Mouse (Mus musculus) left cerebral cortex, adult 2 months (tissue): ENCODE measurements around the gene Coro2a. TPM values are rescaled to one million over a fixed set of nuclear protein-coding genes. Genes with fewer than 3 reads are reported as not detected.

Source experiments
- DNase-seq, 2 experiments: peaks; one replicate each; pipeline ENCODE4 v3.0.0; 2021 to 2022; ENCODE audit warnings: low spot score in 2 of 2, mixed read lengths in 1 of 2; ENCODE audit errors: extremely low spot score in 1 of 2
- H3K27ac ChIP-seq: fragments of 200-600 bp; 2 replicates; pipeline ENCODE4 v1.8.1; 2022
- H3K4me3 ChIP-seq: fragments of 200-600 bp; 2 replicates; pipeline ENCODE4 v1.8.1; 2022
- CTCF ChIP-seq: fragments of 200-600 bp; IDR thresholded peaks from 2 replicates; pipeline ENCODE4 v1.8.1; 2022; ENCODE audit warnings: antibody characterized with exemption, mild to moderate bottlenecking, moderate library complexity
- intact Hi-C: fragments of 180-260 bp; cut with DNase I; formaldehyde crosslinking; loops from one replicate; pipeline ENCODE4 v1.15.1; 2025
- total RNA-seq, 2 experiments: library from RNA; stranded (reverse); gene quantifications; 2 replicates each; pipeline ENCODE4 v1.2.3; 2021

Coro2a gene
- total RNA-seq, 2 experiments from 2014 or later: 24.4 to 28.2 TPM

DNA sequence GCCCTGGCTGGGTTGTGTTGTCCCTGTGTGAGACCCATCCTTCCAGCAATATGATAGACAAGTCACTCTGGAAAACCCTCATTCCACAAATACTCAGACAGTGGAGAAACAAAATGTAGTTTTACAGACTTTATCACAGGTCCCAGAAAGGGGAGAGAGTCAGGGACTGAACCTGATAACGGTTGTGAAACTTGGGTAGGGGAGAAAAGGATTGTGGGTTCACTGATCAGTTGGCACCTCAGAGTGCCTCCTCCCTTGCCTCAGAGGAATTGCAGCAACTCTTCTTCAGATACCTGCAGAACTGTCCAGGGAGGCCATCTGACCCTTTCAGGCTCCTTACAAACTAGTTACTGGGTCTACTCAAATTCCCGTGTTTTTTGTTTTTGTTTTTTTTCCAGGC, 30.5 kb upstream of the Coro2a start:
- no peak overlapping the region for H3K27ac ChIP-seq
- DNase-seq: no peak
- no peak for TF ChIP-seq CTCF
- intact Hi-C loops: no loop called here
- no peak overlapping the region for H3K4me3 ChIP-seq

- H3K27ac ChIP-seq: no peak overlapping the region
- peak; percentile 42 for TF ChIP-seq CTCF
- H3K4me3 ChIP-seq: no peak overlapping the region
- intact Hi-C loops: no loop called here
- no peak for DNase-seq
Measured at GRCm38 (mm10) chr4:46630390-46630789, 28.4 kb upstream of the Coro2a start.

GRCm38 (mm10) chr4:46628873-46629272, 26.9 kb upstream of the Coro2a start:
- intact Hi-C loops: no loop called here
- TF ChIP-seq CTCF: no peak
- no peak overlapping the region for H3K27ac ChIP-seq

GRCm38 (mm10) chr4:46628081-46628480, 26.1 kb upstream of the Coro2a start:
- DNase-seq: no peak
- no peak for TF ChIP-seq CTCF
- intact Hi-C loops: no loop called here
- no peak overlapping the region for H3K4me3 ChIP-seq
- no peak overlapping the region for H3K27ac ChIP-seq

More at GRCm38 (mm10) chr4:46628873-46629272, 26.9 kb upstream of the Coro2a start:
- H3K4me3 ChIP-seq: no peak overlapping the region
- DNase-seq: no peak

- no peak for TF ChIP-seq CTCF
- Histone ChIP-seq H3K27ac (no peak overlapping the region), H3K4me3 (no peak overlapping the region)
- DNase-seq: no peak
- intact Hi-C loops: no loop called here
Measured at GRCm38 (mm10) chr4:46625101-46625500, 23.1 kb upstream of the Coro2a start.

GRCm38 (mm10) chr4:46623007-46623406, 21.0 kb upstream of the Coro2a start:
- Histone ChIP-seq H3K4me3 (no peak overlapping the region), H3K27ac (no peak overlapping the region)
- intact Hi-C loops: no loop called here
- no peak for DNase-seq
- TF ChIP-seq CTCF: no peak

GRCm38 (mm10) chr4:46620946-46621345, 18.9 kb upstream of the Coro2a start:
- Histone ChIP-seq H3K4me3 (no peak overlapping the region), H3K27ac (no peak overlapping the region)
- intact Hi-C loops: no loop called here
- no peak for TF ChIP-seq CTCF
- no peak for DNase-seq

- intact Hi-C loops: no loop called here
- no peak for DNase-seq
- H3K27ac ChIP-seq: no peak overlapping the region
- TF ChIP-seq CTCF: peak; percentile 43
- no peak overlapping the region for H3K4me3 ChIP-seq
Measured at GRCm38 (mm10) chr4:46620330-46620729, 18.3 kb upstream of the Coro2a start.

GRCm38 (mm10) chr4:46618196-46618817, 16.3 kb upstream of the Coro2a start:
- Histone ChIP-seq H3K27ac (no peak overlapping the region), H3K4me3 (no peak overlapping the region)
- no peak for DNase-seq
- intact Hi-C loops: no loop called here
- TF ChIP-seq CTCF: peak; percentile 24

DNA sequence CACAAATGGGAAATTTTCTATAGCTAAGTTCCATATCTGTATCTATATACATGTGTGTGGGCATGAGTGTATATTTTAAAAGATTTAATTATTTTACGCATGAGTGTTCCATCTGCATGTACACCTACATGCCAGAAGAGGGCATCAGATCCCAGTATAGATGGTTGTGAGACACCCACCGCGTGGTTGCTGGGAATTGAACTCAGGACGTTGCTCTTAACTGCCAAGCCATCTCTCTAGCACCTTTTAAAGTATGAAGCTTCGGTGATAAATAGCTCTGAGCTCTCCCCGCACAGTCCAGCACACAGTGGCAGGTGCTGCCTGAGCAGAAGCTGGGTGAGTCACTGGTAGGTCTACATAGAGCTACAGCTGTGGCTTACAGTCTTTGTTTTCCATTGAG, 15.4 kb upstream of the Coro2a start:
- intact Hi-C loops: no loop called here
- peak; percentile 50 for TF ChIP-seq CTCF
- no peak for DNase-seq
- no peak overlapping the region for H3K27ac ChIP-seq
- H3K4me3 ChIP-seq: no peak overlapping the region

- TF ChIP-seq CTCF: no peak
- no peak for DNase-seq
- intact Hi-C loops: no loop called here
- Histone ChIP-seq H3K27ac (no peak overlapping the region), H3K4me3 (no peak overlapping the region)
Measured at GRCm38 (mm10) chr4:46614641-46615040, 12.6 kb upstream of the Coro2a start.

- Histone ChIP-seq H3K4me3 (no peak overlapping the region), H3K27ac (no peak overlapping the region)
- no peak for DNase-seq
- no peak for TF ChIP-seq CTCF
- intact Hi-C loops: no loop called here
Measured at GRCm38 (mm10) chr4:46613618-46614017, 11.6 kb upstream of the Coro2a start.

GRCm38 (mm10) chr4:46611181-46611580, 9.2 kb upstream of the Coro2a start:
- no peak; the same call in none of the 2 replicates for TF ChIP-seq CTCF
- H3K27ac ChIP-seq: no peak overlapping the region
- peak; percentile 82 to 90 for DNase-seq
- no peak overlapping the region for H3K4me3 ChIP-seq
- intact Hi-C loops: loop anchor here (1.0 to 2.0 kb wide), 2 partner anchors 45 to 426 kb away; no protein-coding TSS in a partner anchor
